Comparison of ENCODE assay signal across 9 mouse cellular contexts in genomic region chr11:98940776-98941175, GRCm38 (mm10). TPM values are rescaled to one million over a fixed set of nuclear protein-coding genes. Genes with fewer than 3 reads are reported as not detected.
A peak's percentile ranks its signal among the peaks of the same experiment; 100 is the strongest.
DNase-seq lines count a peak whose midpoint lies in the region; ATAC-seq lines count a peak whose summit lies in the region.
"Had no signal": no experiment of that assay in that cellular context is flagged by ENCODE, and none has a peak within 500 bp of the region (broad histone marks: within the 10 kb centered on the region; RNA-seq: fewer than 3 reads in every experiment).

No protein-coding gene starts in this region.

- DNase-seq in adrenal gland, adult 8-10 months = peak; percentile 11
- no peak for DNase-seq in adrenal gland, adult 2 months
- DNase-seq in ovary, postnatal 14 days (ENCODE audit: low spot score) = peak; percentile 9
- no peak for DNase-seq in ovary, postnatal 10 days (ENCODE audit: low spot score)
- DNase-seq in induced T-regulatory cell, adult 2 months (ENCODE audit: low read depth) = peak; percentile 55
- no peak for DNase-seq in adipocyte (ENCODE audit: low spot score)

- no peaks in the 10 kb centered on the region for H3K9me3 ChIP-seq in midbrain, embryonic 16.5 days (replicated peaks; ENCODE audit: control insufficient read depth, low read length, poor library complexity, severe bottlenecking)

- peaks cover 7% of the 10 kb centered on the region for H3K27me3 ChIP-seq in midbrain, embryonic 16.5 days (ENCODE audit: control insufficient read depth, insufficient read depth, low read depth, low read length)

- no peak overlapping the region for H3K4me3 ChIP-seq in midbrain, embryonic 16.5 days (ENCODE audit: low read depth, low read length)

- H3K36me3 ChIP-seq in midbrain, embryonic 16.5 days (ENCODE audit: control insufficient read depth, insufficient read depth, low read length) = no peaks in the 10 kb centered on the region

- H3K4me1 ChIP-seq in midbrain, embryonic 16.5 days (ENCODE audit: control insufficient read depth, insufficient read depth, low read length) = peaks cover 51% of the 10 kb centered on the region

- no peak overlapping the region for H3K27ac ChIP-seq in midbrain, embryonic 16.5 days (ENCODE audit: low read length)

- WGBS in midbrain, embryonic 16.5 days = 35% methylated on average over 3 of the region's 3 CpGs

- ATAC-seq in midbrain, embryonic 16.5 days = no peak
- ATAC-seq in megakaryocyte progenitor cell, adult 5-6 weeks (replicated peaks; ENCODE audit: poor library complexity) = no peak

- peak overlapping the region; percentile 63; the same call in 1 of the 2 replicates for H3K9ac ChIP-seq in midbrain, embryonic 16.5 days (ENCODE audit: low read depth, low read length)

- H3K4me2 ChIP-seq in midbrain, embryonic 16.5 days (ENCODE audit: low read length) = peak overlapping the region; percentile 78

RNA-seq across cellular contexts. Expression of gene Rara, which starts 13.2 kb away (rescaled TPM):
- 10 to 100 TPM; 21.3 to 36.8 (median 30.8) TPM for total RNA-seq in adrenal gland, adult 8-10 months (2022)
- 10 to 100 TPM; 17.0 to 30.8 TPM for total RNA-seq in adrenal gland, adult 2 months (2021)
- polyA plus RNA-seq in adrenal gland, adult 2 months (2012; rRNA removed) = 43.7 and 44.9 TPM in 2 replicates
- polyA plus RNA-seq in midbrain, embryonic 16.5 days (2015; fragmentation: Nextera tagmentation; extraction: Ambion mirVana) = 9.5 and 9.6 TPM in 2 replicates
- 4.4 and 5.9 TPM in 2 replicates for total RNA-seq in megakaryocyte progenitor cell, adult 5-6 weeks (2015)
- 1.6 and 2.2 TPM in 2 replicates for total RNA-seq in megakaryocyte progenitor cell, adult 5-6 weeks (2017)

RNA-seq across cellular contexts. Expression of gene Cdc6, which starts 33.2 kb away (rescaled TPM):
- total RNA-seq in adrenal gland, adult 8-10 months (2022) = under 1 TPM; 0.20 to 0.95 (median 0.72) TPM
- under 1 TPM; 0.48 to 0.86 TPM for total RNA-seq in adrenal gland, adult 2 months (2021)
- polyA plus RNA-seq in adrenal gland, adult 2 months (2012; rRNA removed) = 0.07 and 0.08 TPM in 2 replicates
- polyA plus RNA-seq in midbrain, embryonic 16.5 days (2015; fragmentation: Nextera tagmentation; extraction: Ambion mirVana) = 2.4 TPM in 2 replicates
- total RNA-seq in megakaryocyte progenitor cell, adult 5-6 weeks (2015) = 42.6 and 56.1 TPM in 2 replicates
- total RNA-seq in megakaryocyte progenitor cell, adult 5-6 weeks (2017) = 40.7 and 44.1 TPM in 2 replicates

RNA-seq across cellular contexts. Expression of gene Gjd3, which starts 42.0 kb away (rescaled TPM):
- not detected for total RNA-seq in adrenal gland, adult 8-10 months (2022)
- not detected for total RNA-seq in adrenal gland, adult 2 months (2021)
- polyA plus RNA-seq in adrenal gland, adult 2 months (2012; rRNA removed) = 1.1 and 1.2 TPM in 2 replicates
- polyA plus RNA-seq in midbrain, embryonic 16.5 days (2015; fragmentation: Nextera tagmentation; extraction: Ambion mirVana) = 1.0 and 1.9 TPM in 2 replicates
- not detected in 2 replicates for total RNA-seq in megakaryocyte progenitor cell, adult 5-6 weeks (2015)
- total RNA-seq in megakaryocyte progenitor cell, adult 5-6 weeks (2017) = not detected in 2 replicates
- polyA plus RNA-seq: erythroblast, embryonic 14.5 days had no signal

Comparison
In these comparisons a context has a peak if more than half of its experiments do, and no peak if none do; other contexts are left out.
1. DNase-seq: peak in adrenal gland, adult 8-10 months (single experiment), ovary, postnatal 14 days (single experiment) and induced T-regulatory cell, adult 2 months (single experiment); none in adrenal gland, adult 2 months (single experiment), ovary, postnatal 10 days (single experiment) and adipocyte (single experiment).
2. RNA of gene Cdc6, which starts 33.2 kb away (total RNA-seq): 40.7 to 56.1 TPM in megakaryocyte progenitor cell, adult 5-6 weeks; 0.20 to 0.95 TPM in adrenal gland, adult 8-10 months and 0.48 to 0.86 TPM in adrenal gland, adult 2 months; every median in the first group is over 10 times any median in the second.